Mouse (Mus musculus) E14TG2a.4 (cell line): Measurements from ENCODE around the gene Pde4d.

Experiments
- CTCF ChIP-seq: conservative IDR thresholded peaks from 2 replicates; pipeline ENCODE4 v1.5.1; 2014; ENCODE audit warnings: low read length
- POU5F1 ChIP-seq: IDR thresholded peaks from 2 replicates; pipeline ENCODE4 v1.6.1; 2014; ENCODE audit warnings: low read length, borderline replicate concordance

- TF ChIP-seq CTCF (no peak), POU5F1 (no peak)
Observed at GRCm38 (mm10) chr13:108541488-108541887, 91.7 kb downstream of the Pde4d start.
